Mouse (Mus musculus) ES-E14 (cell line): ENCODE results near the gene Sh3kbp1. TPM values are rescaled to one million over a fixed set of nuclear protein-coding genes. Genes with fewer than 3 reads are reported as not detected.

Experiments
- DNase-seq: peaks from one replicate; pipeline ENCODE4 v3.0.0-alpha.2; 2013; ENCODE audit warnings: low read depth, low spot score
- H3K27ac ChIP-seq: 2 replicates; pipeline ENCODE4 v1.5.1; 2012; ENCODE audit warnings: low read depth, mild to moderate bottlenecking, low read length, moderate library complexity, mixed read lengths; ENCODE audit not compliant: poor library complexity, insufficient read depth, severe bottlenecking
- H3K36me3 ChIP-seq: 2 replicates; pipeline ENCODE4 v1.6.1; 2012; ENCODE audit warnings: mild to moderate bottlenecking, low read length, moderate library complexity, mixed read lengths; ENCODE audit not compliant: control insufficient read depth, poor library complexity, insufficient read depth, severe bottlenecking
- H3K4me1 ChIP-seq, 2 experiments: fragments of 150-350 bp in 1 of 2; sonication (generic) in 1 of 2; 2 replicates each; pipeline ENCODE4 v1.6.1; 2012; ENCODE audit warnings: low read length in 2 of 2, mild to moderate bottlenecking in 1 of 2, mixed read lengths in 1 of 2; ENCODE audit not compliant: control insufficient read depth in 2 of 2, insufficient read depth in 2 of 2, poor library complexity in 1 of 2
- H3K4me3 ChIP-seq, 2 experiments: fragments of 150-350 bp in 1 of 2; sonication (generic) in 1 of 2; 2 replicates each; pipeline ENCODE4 v1.5.1; 2012; ENCODE audit warnings: low read length in 2 of 2, low read depth in 1 of 2, mild to moderate bottlenecking in 1 of 2, mixed read lengths in 1 of 2; ENCODE audit not compliant: insufficient read depth in 1 of 2, poor library complexity in 1 of 2, severe bottlenecking in 1 of 2
- H3K9ac ChIP-seq: 2 replicates; pipeline ENCODE4 v1.6.1; 2012; ENCODE audit warnings: low read depth, mild to moderate bottlenecking, low read length, mixed read lengths; ENCODE audit not compliant: poor library complexity, insufficient read depth, severe bottlenecking
- H3K9me3 ChIP-seq: fragments of 150-350 bp; sonication (generic); 2 replicates; pipeline ENCODE4 v1.6.1; 2012; ENCODE audit warnings: low read depth, mild to moderate bottlenecking, low read length; ENCODE audit not compliant: control insufficient read depth, insufficient read depth
- CHD2 ChIP-seq: IDR thresholded peaks from 2 replicates; pipeline ENCODE4 v1.6.1; 2014; ENCODE audit warnings: mild to moderate bottlenecking, low read depth, low read length, inconsistent platforms
- HCFC1 ChIP-seq: IDR thresholded peaks from 2 replicates; pipeline ENCODE4 v1.6.1; 2012; ENCODE audit warnings: low read length, inconsistent platforms, borderline replicate concordance; ENCODE audit not compliant: insufficient read depth
- MAFK ChIP-seq: IDR thresholded peaks from 2 replicates; pipeline ENCODE4 v1.6.1; 2014; ENCODE audit warnings: mild to moderate bottlenecking, low read depth, low read length, inconsistent platforms; ENCODE audit not compliant: insufficient read depth
- ZC3H11A ChIP-seq: IDR thresholded peaks from 2 replicates; pipeline ENCODE4 v1.6.1; 2012; ENCODE audit warnings: low read depth, mild to moderate bottlenecking, inconsistent platforms, low read length, borderline replicate concordance
- ZNF384 ChIP-seq: IDR thresholded peaks from 2 replicates; pipeline ENCODE4 v1.6.1; 2012; ENCODE audit warnings: low read depth, low read length, inconsistent platforms
- in situ Hi-C, 2 experiments: fragments of 600-800 bp; cut with MboI; formaldehyde crosslinking; loops; one replicate each; pipeline ENCODE4 v1.15.1; 2025; ENCODE audit warnings: low sequenced_read_pairs in 2 of 2, inconsistent platforms in 1 of 2; ENCODE audit not compliant: unreplicated experiment in 2 of 2
- total RNA-seq: library from RNA; depleted of rRNA; stranded (reverse); fragments of 300-350 nt; gene quantifications from 2 replicates; pipeline ENCODE4 v1.2.3, GENCODE M21; 2012

Sh3kbp1 gene
- total RNA-seq, 1 experiment = 8.5 TPM

GRCm38 (mm10) chrX:159903421-159903820 is 276.3 kb downstream of the Sh3kbp1 start:
- Histone ChIP-seq H3K9me3 (no peaks in the 10 kb centered on the region), H3K9ac (no peak overlapping the region), H3K36me3 (no peaks in the 10 kb centered on the region), H3K27ac (no peak overlapping the region), H3K4me3 (no peak overlapping the region), H3K4me1 (no peaks in the 10 kb centered on the region)
- in situ Hi-C loops = no loop called here
- TF ChIP-seq MAFK = no peak
- no peak for TF ChIP-seq ZC3H11A
- TF ChIP-seq ZNF384 = no peak
- no peak for TF ChIP-seq HCFC1
- TF ChIP-seq CHD2 = no peak
- DNase-seq = no peak

- H3K27ac ChIP-seq = no peak overlapping the region
- in situ Hi-C loops = no loop called here
- no peak for TF ChIP-seq ZC3H11A
Observed at GRCm38 (mm10) chrX:159907703-159908102, 280.6 kb downstream of the Sh3kbp1 start.

GRCm38 (mm10) chrX:159909446-159910277 is 282.6 kb downstream of the Sh3kbp1 start:
- TF ChIP-seq ZNF384 = no peak
- no peak for TF ChIP-seq HCFC1
- TF ChIP-seq ZC3H11A = no peak
- TF ChIP-seq CHD2 = no peak
- TF ChIP-seq MAFK = no peak
- Histone ChIP-seq H3K9me3 (no peaks in the 10 kb centered on the region), H3K27ac (no peak overlapping the region), H3K4me3 (no peak overlapping the region), H3K4me1 (no peaks in the 10 kb centered on the region), H3K9ac (no peak overlapping the region), H3K36me3 (no peaks in the 10 kb centered on the region)
- in situ Hi-C loops = no loop called here
- DNase-seq = no peak

More at GRCm38 (mm10) chrX:159907703-159908102, 280.6 kb downstream of the Sh3kbp1 start:
- DNase-seq = no peak
- no peak overlapping the region for H3K9ac ChIP-seq
- H3K9me3 ChIP-seq = no peaks in the 10 kb centered on the region
- H3K36me3 ChIP-seq = no peaks in the 10 kb centered on the region
- no peaks in the 10 kb centered on the region for H3K4me1 ChIP-seq
- H3K4me3 ChIP-seq = no peak overlapping the region

DNA sequence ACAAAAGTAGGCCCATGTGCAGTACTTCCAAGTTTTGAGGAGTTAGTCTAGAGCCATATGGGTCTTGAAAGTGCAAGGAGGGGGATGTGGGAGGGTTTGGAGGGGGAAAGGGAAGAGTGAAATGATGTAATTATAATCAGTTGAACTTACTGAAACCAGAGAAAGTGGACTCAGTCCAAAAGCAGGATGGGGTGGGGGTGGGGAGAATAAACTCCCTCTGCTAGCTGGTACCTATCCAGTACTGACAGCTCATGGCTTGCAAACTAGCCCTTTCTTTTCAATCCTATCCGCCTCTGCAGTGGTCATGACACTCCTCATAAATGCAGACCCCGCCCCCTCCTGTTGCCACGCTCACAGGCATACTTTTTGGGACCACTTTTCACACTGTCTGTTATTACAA is 283.5 kb downstream of the Sh3kbp1 start:
- Histone ChIP-seq H3K27ac (no peak overlapping the region), H3K4me1 (no peaks in the 10 kb centered on the region), H3K9me3 (no peaks in the 10 kb centered on the region), H3K36me3 (no peaks in the 10 kb centered on the region), H3K9ac (no peak overlapping the region), H3K4me3 (no peak overlapping the region)
- in situ Hi-C loops = no loop called here
- TF ChIP-seq ZC3H11A (no peak), CHD2 (no peak)
- no peak for DNase-seq

GRCm38 (mm10) chrX:159911613-159912012 is 284.5 kb downstream of the Sh3kbp1 start:
- no peak for DNase-seq
- Histone ChIP-seq H3K9ac (no peak overlapping the region), H3K36me3 (no peaks in the 10 kb centered on the region), H3K27ac (no peak overlapping the region), H3K9me3 (no peaks in the 10 kb centered on the region), H3K4me1 (no peaks in the 10 kb centered on the region), H3K4me3 (no peak overlapping the region)
- in situ Hi-C loops = no loop called here
- TF ChIP-seq HCFC1 (no peak), CHD2 (no peak), ZC3H11A (no peak), MAFK (no peak), ZNF384 (no peak)
